Mouse (Mus musculus) brain, embryonic 14.5 days (tissue): ENCODE data around the gene Pdia3.

Experiments
- CTCF ChIP-seq: fragments of 200-500 bp; IDR thresholded peaks from 2 replicates; pipeline ENCODE4 v1.5.1; 2012; ENCODE audit warnings: inconsistent platforms, mild to moderate bottlenecking, moderate library complexity, borderline replicate concordance; ENCODE audit not compliant: insufficient read depth, insufficient read length; ENCODE audit errors: extremely low read depth
- POLR2A ChIP-seq: fragments of 200-500 bp; IDR thresholded peaks from 2 replicates; pipeline ENCODE4 v1.6.1; 2012; ENCODE audit warnings: mild to moderate bottlenecking, inconsistent platforms, borderline replicate concordance; ENCODE audit not compliant: poor library complexity, insufficient read depth, insufficient read length, severe bottlenecking; ENCODE audit errors: extremely low read depth

GRCm38 (mm10) chr2:121439746-121440145, 26.2 kb downstream of the Pdia3 start:
- TF ChIP-seq POLR2A (no peak), CTCF (no peak)
